Mouse (Mus musculus) forebrain, embryonic 10.5 days (tissue): ENCODE results near the gene Tmem45b. TPM values are rescaled to one million over a fixed set of nuclear protein-coding genes. Genes with fewer than 3 reads are reported as not detected.
A peak's percentile ranks its signal among the peaks of the same experiment; 100 is the strongest.

Source experiments
- DNase-seq: peaks from one replicate; pipeline ENCODE4 v3.0.0-alpha.2; 2017; ENCODE audit warnings: low spot score; ENCODE audit errors: extremely low spot score
- H3K27ac ChIP-seq: fragments of 300-500 bp; sonication (generic); 2 replicates; pipeline ENCODE4 v1.5.1; 2016; ENCODE audit warnings: mild to moderate bottlenecking
- H3K27me3 ChIP-seq: fragments of 300-500 bp; sonication (generic); 2 replicates; pipeline ENCODE4 v1.6.1; 2016; ENCODE audit warnings: mild to moderate bottlenecking; ENCODE audit not compliant: poor library complexity, severe bottlenecking
- H3K36me3 ChIP-seq: fragments of 300-500 bp; sonication (generic); replicated peaks from 2 replicates; pipeline ENCODE4 v1.6.1; 2016; ENCODE audit warnings: mild to moderate bottlenecking, moderate library complexity
- H3K4me1 ChIP-seq: fragments of 300-500 bp; sonication (generic); 2 replicates; pipeline ENCODE4 v1.6.1; 2016
- H3K4me3 ChIP-seq: fragments of 300-500 bp; sonication (generic); 2 replicates; pipeline ENCODE4 v1.5.1; 2016; ENCODE audit warnings: mild to moderate bottlenecking, moderate library complexity
- H3K9me3 ChIP-seq: fragments of 300-500 bp; sonication (generic); 2 replicates; pipeline ENCODE4 v1.6.1; 2016; ENCODE audit warnings: mild to moderate bottlenecking, moderate library complexity
- WGBS: fragments of 180-500 bp; shearing (Covaris S2); methylation state at CpG from one replicate; pipeline ENCODE4 v1.1.7; 2016; 5-methylcytosine and 5-hydroxymethylcytosine counted together
- polyA plus RNA-seq: library from polyadenylated mRNA; unstranded; fragments of >200 nt; fragmentation: Nextera tagmentation; extraction: Ambion mirVana; gene quantifications from 2 replicates; pipeline ENCODE4 v1.2.1, GENCODE M21; 2016

Gene Tmem45b
- polyA plus RNA-seq, 1 experiment from 2014 or later, result not detected

DNA sequence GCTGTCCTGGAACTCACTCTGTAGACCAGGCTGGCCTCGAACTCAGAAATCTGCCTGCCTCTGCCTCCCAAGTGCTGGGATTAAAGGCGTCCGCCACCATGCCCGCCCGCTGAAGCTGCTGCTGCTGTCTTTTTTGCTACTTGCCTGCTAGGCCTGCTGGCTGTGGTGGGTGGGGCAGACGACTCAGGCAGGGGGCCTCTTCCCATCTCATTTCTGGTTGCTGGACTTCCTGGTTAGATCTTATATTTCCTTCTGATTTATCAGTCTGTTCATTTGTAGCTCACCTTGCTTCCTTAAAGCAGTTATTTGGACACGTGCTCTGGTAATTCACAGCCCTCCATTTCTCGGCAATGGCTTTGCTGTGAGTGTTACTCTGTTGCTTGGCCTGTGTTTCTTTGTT, 28.8 kb downstream of the Tmem45b start:
- Histone ChIP-seq H3K4me1 (0 out of 2 replicates have a peak, but pooled peaks cover 8% of the 10 kb centered on the region), H3K27me3 (no peaks in the 10 kb centered on the region), H3K9me3 (no peaks in the 10 kb centered on the region), H3K36me3 (no peaks in the 10 kb centered on the region), H3K27ac (no peak overlapping the region), H3K4me3 (no peak overlapping the region)
- 88% methylated on average over 8 of the region's 8 CpGs for WGBS
- no peak for DNase-seq

- no peak for DNase-seq
Measured at GRCm38 (mm10) chr9:31433431-31433830, 30.8 kb downstream of the Tmem45b start.

GRCm38 (mm10) chr9:31432336-31432975, 31.8 kb downstream of the Tmem45b start:
- Histone ChIP-seq H3K4me1 (peaks cover 9% of the 10 kb centered on the region), H3K9me3 (no peaks in the 10 kb centered on the region), H3K27ac (no peak overlapping the region), H3K4me3 (no peak overlapping the region), H3K27me3 (no peaks in the 10 kb centered on the region), H3K36me3 (no peaks in the 10 kb centered on the region)
- 90% methylated on average over 7 of the region's 7 CpGs for WGBS
- no peak for DNase-seq

More at GRCm38 (mm10) chr9:31433431-31433830, 30.8 kb downstream of the Tmem45b start:
- 0 out of 2 replicates have a peak, but pooled peaks cover 8% of the 10 kb centered on the region for H3K4me1 ChIP-seq
- no peak overlapping the region for H3K27ac ChIP-seq
- 88% methylated on average over 3 of the region's 3 CpGs for WGBS
- H3K27me3 ChIP-seq, result no peaks in the 10 kb centered on the region
- H3K9me3 ChIP-seq, result no peaks in the 10 kb centered on the region
- H3K36me3 ChIP-seq, result no peaks in the 10 kb centered on the region
- no peak overlapping the region for H3K4me3 ChIP-seq

- Histone ChIP-seq H3K9me3 (no peaks in the 10 kb centered on the region), H3K27me3 (no peaks in the 10 kb centered on the region)
Measured at GRCm38 (mm10) chr9:31431751-31432150, 32.5 kb downstream of the Tmem45b start.

DNA sequence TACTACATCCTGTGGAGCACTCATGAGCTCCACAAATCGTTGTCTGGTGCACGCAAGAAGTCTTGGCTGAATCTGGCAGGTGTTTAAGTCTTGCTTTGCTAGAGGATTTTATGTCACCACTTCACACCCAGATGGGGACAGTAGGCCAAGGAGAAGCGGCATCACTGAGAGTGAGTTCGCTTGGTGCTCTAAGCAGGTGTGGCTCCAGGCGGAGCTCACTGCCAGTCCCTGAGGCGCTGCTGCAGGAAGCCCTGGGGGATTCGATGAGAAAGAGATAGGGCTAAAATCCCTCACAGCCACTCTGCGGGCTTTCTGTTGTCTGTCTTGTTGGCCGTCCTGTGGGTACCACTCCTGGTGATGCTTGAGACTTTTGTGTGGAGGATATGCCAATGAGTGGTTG, 34.3 kb downstream of the Tmem45b start:
- H3K4me3 ChIP-seq, result no peak overlapping the region
- no peaks in the 10 kb centered on the region for H3K9me3 ChIP-seq
- 72% methylated on average over 9 of the region's 9 CpGs for WGBS
- H3K27me3 ChIP-seq, result no peaks in the 10 kb centered on the region
- peaks cover 14% of the 10 kb centered on the region for H3K4me1 ChIP-seq
- DNase-seq, result no peak
- no peak overlapping the region for H3K27ac ChIP-seq
- H3K36me3 ChIP-seq, result no peaks in the 10 kb centered on the region

More at GRCm38 (mm10) chr9:31431751-31432150, 32.5 kb downstream of the Tmem45b start:
- H3K27ac ChIP-seq, result no peak overlapping the region
- 82% methylated on average over 5 of the region's 5 CpGs for WGBS
- peaks cover 14% of the 10 kb centered on the region for H3K4me1 ChIP-seq
- no peak for DNase-seq
- H3K4me3 ChIP-seq, result no peak overlapping the region
- no peaks in the 10 kb centered on the region for H3K36me3 ChIP-seq

DNA sequence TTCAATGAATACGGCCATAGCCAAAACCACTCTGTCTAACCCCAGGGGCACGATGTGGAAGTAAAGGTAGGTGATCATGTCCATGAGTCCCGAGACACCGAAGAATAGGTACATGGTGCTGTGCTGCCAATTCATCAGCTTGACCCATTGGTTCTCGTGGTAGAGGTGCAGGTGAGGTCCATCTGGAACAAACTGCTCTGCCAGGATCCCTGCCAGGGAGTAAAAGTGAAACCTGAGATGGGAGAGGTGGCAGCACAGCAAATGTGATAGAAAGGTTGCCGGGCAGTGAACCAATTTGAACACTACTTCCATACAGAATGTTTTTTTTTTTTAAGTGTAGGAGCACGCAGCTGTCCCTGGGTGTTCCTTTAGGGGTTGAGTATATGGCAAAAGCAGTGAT, 35.3 kb downstream of the Tmem45b start:
- no peaks in the 10 kb centered on the region for H3K9me3 ChIP-seq
- no peak overlapping the region for H3K27ac ChIP-seq
- no peak for DNase-seq
- 90% methylated on average over 7 of the region's 7 CpGs for WGBS
- peaks cover 14% of the 10 kb centered on the region for H3K4me1 ChIP-seq
- H3K27me3 ChIP-seq, result no peaks in the 10 kb centered on the region
- H3K4me3 ChIP-seq, result no peak overlapping the region
- H3K36me3 ChIP-seq, result peaks cover 5% of the 10 kb centered on the region

DNA sequence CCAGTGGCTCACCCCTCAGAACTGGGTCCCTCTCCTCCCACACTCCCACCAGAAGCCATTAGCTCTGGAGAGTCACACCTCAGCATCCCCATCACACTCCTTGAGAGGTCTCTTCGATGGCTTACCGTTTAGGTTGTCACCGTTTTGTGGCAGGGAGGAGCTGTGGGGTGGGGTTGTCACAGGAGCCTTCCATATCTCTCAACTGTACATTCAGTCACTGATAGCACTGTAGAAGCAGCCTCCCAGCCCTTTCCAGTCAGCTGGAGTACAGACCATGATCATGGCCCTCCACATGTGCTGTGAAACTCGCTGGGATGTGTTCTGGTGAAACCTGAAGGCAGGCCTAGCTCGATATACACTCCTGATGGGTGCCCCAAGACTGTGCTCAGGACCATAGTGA, 42.1 kb downstream of the Tmem45b start:
- Histone ChIP-seq H3K4me3 (no peak overlapping the region), H3K27me3 (no peaks in the 10 kb centered on the region), H3K4me1 (peaks cover 2% of the 10 kb centered on the region), H3K9me3 (no peaks in the 10 kb centered on the region), H3K27ac (no peak overlapping the region), H3K36me3 (peaks cover 68% of the 10 kb centered on the region)
- no peak for DNase-seq
- 90% methylated on average over 5 of the region's 5 CpGs for WGBS

- WGBS, result 97% methylated on average over 1 of the region's 1 CpGs
- DNase-seq, result no peak
- H3K4me3 ChIP-seq, result no peak overlapping the region
- no peaks in the 10 kb centered on the region for H3K4me1 ChIP-seq
- no peaks in the 10 kb centered on the region for H3K9me3 ChIP-seq
- H3K27ac ChIP-seq, result no peak overlapping the region
- H3K27me3 ChIP-seq, result no peaks in the 10 kb centered on the region
- peaks cover 95% of the 10 kb centered on the region for H3K36me3 ChIP-seq
Measured at GRCm38 (mm10) chr9:31418821-31419220, 45.4 kb downstream of the Tmem45b start.

DNA sequence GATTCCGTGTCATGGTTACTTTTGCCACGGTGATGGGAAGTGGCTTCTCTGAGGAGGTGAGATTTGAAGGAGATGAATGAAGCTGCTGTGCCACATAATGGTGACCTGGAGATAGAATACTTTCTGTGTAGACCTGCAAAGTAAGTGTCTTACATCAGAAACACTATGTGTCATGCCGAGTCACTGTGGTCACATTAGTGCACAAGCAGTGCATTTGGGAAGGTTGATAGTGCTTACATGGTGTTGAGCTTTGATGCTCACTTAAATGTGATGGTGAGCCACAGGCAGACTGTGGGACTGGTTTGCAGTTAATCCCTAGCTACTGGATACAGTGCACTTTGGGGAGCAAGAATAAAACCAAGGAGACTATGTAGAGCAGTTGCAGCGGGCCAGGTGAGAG, 52.1 kb downstream of the Tmem45b start:
- WGBS, result 95% methylated on average over 4 of the region's 4 CpGs
- Histone ChIP-seq H3K27me3 (no peaks in the 10 kb centered on the region), H3K4me3 (no peak overlapping the region), H3K27ac (no peak overlapping the region), H3K9me3 (no peaks in the 10 kb centered on the region), H3K4me1 (no peaks in the 10 kb centered on the region), H3K36me3 (peaks cover 96% of the 10 kb centered on the region)
- DNase-seq, result no peak

GRCm38 (mm10) chr9:31405217-31405616, 59.0 kb downstream of the Tmem45b start:
- peak; percentile 21 for DNase-seq
- no peaks in the 10 kb centered on the region for H3K27me3 ChIP-seq
- H3K36me3 ChIP-seq, result peaks cover 92% of the 10 kb centered on the region
- H3K4me3 ChIP-seq, result no peak overlapping the region
- no peaks in the 10 kb centered on the region for H3K9me3 ChIP-seq
- H3K27ac ChIP-seq, result no peak overlapping the region
- H3K4me1 ChIP-seq, result no peaks in the 10 kb centered on the region
- 59% methylated on average over 6 of the region's 6 CpGs for WGBS

DNA sequence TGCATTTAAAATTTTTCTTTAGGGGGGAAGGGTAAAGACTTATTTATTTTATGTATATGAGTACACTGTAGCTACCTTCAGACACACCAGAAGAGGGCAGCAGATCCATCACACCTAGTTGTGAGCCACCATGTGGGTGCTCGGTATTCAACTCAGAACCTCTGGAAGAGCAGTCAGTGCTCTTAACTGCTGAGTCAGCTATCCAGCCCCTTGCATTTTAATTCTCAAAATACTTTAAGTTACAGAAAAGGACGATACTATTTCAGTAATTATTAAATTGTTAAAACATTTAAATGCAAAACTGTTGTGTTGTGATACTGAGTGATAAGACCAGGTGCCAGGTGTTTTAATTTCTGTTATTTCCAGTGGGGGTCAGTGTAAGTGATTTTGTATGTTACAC, 60.0 kb downstream of the Tmem45b start:
- Histone ChIP-seq H3K27me3 (no peaks in the 10 kb centered on the region), H3K9me3 (no peaks in the 10 kb centered on the region), H3K36me3 (peaks cover 92% of the 10 kb centered on the region), H3K4me1 (no peaks in the 10 kb centered on the region), H3K27ac (no peak overlapping the region), H3K4me3 (no peak overlapping the region)
- 90% methylated on average over 2 of the region's 2 CpGs for WGBS
- no peak for DNase-seq

DNA sequence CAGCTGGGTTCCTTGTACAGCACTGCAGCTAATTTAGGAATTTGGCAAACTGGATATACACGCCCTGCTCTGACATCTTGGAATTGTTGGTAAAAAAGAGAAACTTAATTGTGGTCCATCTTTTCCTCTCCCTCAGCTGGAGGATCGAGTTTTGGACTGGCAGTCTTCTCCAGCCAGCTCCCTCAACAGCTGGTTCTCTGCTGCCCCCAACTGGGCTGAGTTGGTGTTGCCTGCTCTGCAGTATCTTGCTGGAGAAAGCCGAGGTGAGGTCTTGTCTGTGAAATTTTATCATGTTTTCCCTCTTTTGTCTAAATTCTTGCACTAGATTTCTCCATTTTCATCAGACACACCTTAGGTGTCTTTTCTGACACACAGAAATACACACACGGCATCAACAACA, 63.8 kb downstream of the Tmem45b start:
- 62% methylated on average over 4 of the region's 4 CpGs for WGBS
- H3K9me3 ChIP-seq, result no peaks in the 10 kb centered on the region

GRCm38 (mm10) chr9:31387206-31387605, 77.1 kb downstream of the Tmem45b start:
- H3K9me3 ChIP-seq, result no peaks in the 10 kb centered on the region
- H3K36me3 ChIP-seq, result peaks cover 36% of the 10 kb centered on the region
- H3K4me1 ChIP-seq, result peaks cover 19% of the 10 kb centered on the region
- peak overlapping the region; percentile 90 for H3K4me3 ChIP-seq
- 91% methylated on average over 5 of the region's 5 CpGs for WGBS
- H3K27me3 ChIP-seq, result no peaks in the 10 kb centered on the region
- no peak overlapping the region for H3K27ac ChIP-seq
- no peak for DNase-seq

More for the DNA sequence above, 63.8 kb downstream of the Tmem45b start:
- no peaks in the 10 kb centered on the region for H3K27me3 ChIP-seq
- DNase-seq, result peak; percentile 48
- no peak overlapping the region for H3K4me3 ChIP-seq
- no peak overlapping the region for H3K27ac ChIP-seq
- H3K36me3 ChIP-seq, result peaks cover 100% of the 10 kb centered on the region
- H3K4me1 ChIP-seq, result no peaks in the 10 kb centered on the region
